Mouse (Mus musculus) midbrain, postnatal 0 days (tissue): ENCODE results near the gene Rd3. TPM values are rescaled to one million over a fixed set of nuclear protein-coding genes. Genes with fewer than 3 reads are reported as not detected.

ENCODE experiments used
- ATAC-seq: fragments of 200-750 bp; cut with Nextera tagmentation; 2 replicates; pipeline ENCODE4 v1.8.0; 2017; ENCODE audit warnings: moderate number of reproducible peaks, mild to moderate bottlenecking, moderate TSS enrichment, moderate library complexity; ENCODE audit not compliant: low FRiP score
- DNase-seq: peaks from one replicate; pipeline ENCODE4 v3.0.0-alpha.2; 2015; ENCODE audit warnings: low spot score
- H3K27ac ChIP-seq: fragments of 300-500 bp; sonication (generic); 2 replicates; pipeline ENCODE4 v1.5.1; 2014; ENCODE audit warnings: low read depth, mild to moderate bottlenecking, low read length, mixed read lengths
- H3K27me3 ChIP-seq: fragments of 300-500 bp; sonication (generic); 2 replicates; pipeline ENCODE4 v1.6.1; 2014; ENCODE audit warnings: low read length, control low read depth, mixed read lengths; ENCODE audit not compliant: insufficient read depth
- H3K36me3 ChIP-seq: fragments of 300-500 bp; sonication (generic); 2 replicates; pipeline ENCODE4 v1.6.1; 2014; ENCODE audit warnings: low read length, control low read depth, mixed read lengths; ENCODE audit not compliant: insufficient read depth
- H3K4me1 ChIP-seq: fragments of 300-500 bp; sonication (generic); 2 replicates; pipeline ENCODE4 v1.6.1; 2014; ENCODE audit warnings: mild to moderate bottlenecking, control low read depth, antibody characterized with exemption, low read length, mixed read lengths; ENCODE audit not compliant: insufficient read depth
- H3K4me2 ChIP-seq: fragments of 300-500 bp; sonication (generic); 2 replicates; pipeline ENCODE4 v1.6.1; 2014; ENCODE audit warnings: low read depth, mild to moderate bottlenecking, low read length, mixed read lengths; ENCODE audit not compliant: poor library complexity, severe bottlenecking
- H3K4me3 ChIP-seq: fragments of 300-500 bp; sonication (generic); 2 replicates; pipeline ENCODE4 v1.5.1; 2014; ENCODE audit warnings: low read depth, mild to moderate bottlenecking, low read length, moderate library complexity
- H3K9ac ChIP-seq: fragments of 300-500 bp; sonication (generic); replicated peaks from 2 replicates; pipeline ENCODE4 v1.6.1; 2014; ENCODE audit warnings: mild to moderate bottlenecking, low read length, moderate library complexity, mixed read lengths; ENCODE audit not compliant: poor library complexity, severe bottlenecking
- H3K9me3 ChIP-seq: fragments of 300-500 bp; sonication (generic); 2 replicates; pipeline ENCODE4 v1.6.1; 2016; ENCODE audit warnings: low read length, control low read depth
- CTCF ChIP-seq: IDR thresholded peaks from 2 replicates; pipeline ENCODE4 v1.5.1; 2016; ENCODE audit warnings: antibody characterized with exemption, mild to moderate bottlenecking
- WGBS: fragments of 180-500 bp; shearing (Covaris S2); extraction: QIAGEN DNeasy Blood & Tissue Kit; methylation state at CpG from one replicate; pipeline ENCODE4 v1.1.7; 2014; 5-methylcytosine and 5-hydroxymethylcytosine counted together
- polyA plus RNA-seq: library from polyadenylated mRNA; unstranded; fragments of >200 nt; fragmentation: Nextera tagmentation; extraction: Ambion mirVana; gene quantifications from 2 replicates; pipeline ENCODE4 v1.2.1, GENCODE M21; 2015
- total RNA-seq: library from RNA; depleted of rRNA; stranded (reverse); fragments of >200 nt; gene quantifications from 2 replicates; pipeline ENCODE4 v1.2.3, GENCODE M21; 2014

Gene Rd3
- total and polyA plus RNA-seq, 2 experiments from 2014 or later = 1.5 to 2.8 TPM

DNA sequence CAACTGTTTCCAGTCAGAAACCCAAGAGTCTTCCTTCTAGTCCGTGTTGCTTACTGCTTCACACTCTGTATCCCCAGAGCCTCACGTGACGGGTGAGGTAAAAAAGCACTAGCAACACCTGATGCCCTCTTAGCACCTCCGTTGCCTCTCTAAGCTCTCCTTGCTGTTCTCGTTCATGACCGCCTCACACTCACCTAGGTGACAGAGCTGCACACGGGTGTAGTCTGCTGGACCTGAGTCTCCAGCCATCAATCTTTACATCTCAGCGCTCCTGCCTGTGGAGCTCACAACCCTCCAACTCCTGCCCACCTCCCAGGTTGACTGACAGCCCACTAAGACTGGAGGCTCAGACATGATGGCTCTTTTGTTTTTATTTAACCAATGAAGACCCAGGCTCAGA lies 29.4 kb upstream of the Rd3 start:
- TF ChIP-seq CTCF = no peak
- Histone ChIP-seq H3K4me1 (no peaks in the 10 kb centered on the region), H3K4me2 (no peak overlapping the region), H3K4me3 (no peak overlapping the region), H3K9ac (no peak overlapping the region), H3K36me3 (no peaks in the 10 kb centered on the region), H3K9me3 (no peaks in the 10 kb centered on the region), H3K27ac (no peak overlapping the region), H3K27me3 (no peaks in the 10 kb centered on the region)
- WGBS = 74% methylated on average over 8 of the region's 8 CpGs
- no peak for DNase-seq
- no peak for ATAC-seq

DNA sequence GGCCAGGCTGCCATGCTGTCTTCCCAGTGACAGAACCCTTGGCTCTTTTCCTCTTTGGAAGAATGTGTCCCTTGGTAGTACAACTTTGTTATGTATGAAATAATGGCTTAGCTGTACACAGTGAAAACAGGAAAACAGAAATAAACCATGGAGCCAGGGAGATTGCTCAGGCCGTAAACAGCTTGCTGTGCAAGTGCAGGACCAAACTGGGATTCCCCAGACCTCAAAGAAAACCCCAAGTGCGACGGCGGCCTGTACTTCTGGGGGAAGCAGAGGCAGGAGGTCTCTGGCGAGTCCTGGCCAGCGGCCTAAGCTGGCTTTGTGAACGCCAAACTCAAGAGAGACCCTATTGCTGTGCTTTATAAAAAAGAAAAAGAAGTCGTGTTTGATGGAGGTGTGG lies 28.6 kb upstream of the Rd3 start:
- no peaks in the 10 kb centered on the region for H3K36me3 ChIP-seq
- no peaks in the 10 kb centered on the region for H3K4me1 ChIP-seq
- DNase-seq = no peak
- no peak overlapping the region for H3K9ac ChIP-seq
- H3K4me2 ChIP-seq = no peak overlapping the region
- H3K4me3 ChIP-seq = no peak overlapping the region
- no peak for TF ChIP-seq CTCF
- 82% methylated on average over 8 of the region's 8 CpGs for WGBS
- no peak for ATAC-seq
- H3K27ac ChIP-seq = no peak overlapping the region
- no peaks in the 10 kb centered on the region for H3K9me3 ChIP-seq
- H3K27me3 ChIP-seq = no peaks in the 10 kb centered on the region

DNA sequence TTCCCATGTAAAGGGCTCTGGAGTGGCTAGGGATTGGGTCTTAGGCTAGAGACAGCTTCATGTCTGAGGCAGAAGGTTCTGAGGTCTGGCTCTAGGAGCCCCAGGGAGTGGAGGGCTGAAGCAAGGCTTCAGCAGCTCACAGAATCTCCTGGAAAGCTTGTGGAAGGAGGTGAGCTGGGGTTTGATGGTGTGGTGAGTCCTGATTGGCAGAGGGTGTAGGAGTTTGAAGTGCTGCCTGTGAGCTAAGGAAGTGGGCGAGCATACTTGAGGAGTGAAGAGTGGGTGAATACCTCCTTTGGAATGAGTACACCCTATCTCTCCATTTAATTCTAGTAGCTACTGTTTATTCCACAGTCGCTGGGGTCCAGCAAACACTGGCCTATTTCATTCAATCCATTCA lies 26.6 kb upstream of the Rd3 start:
- H3K36me3 ChIP-seq = no peaks in the 10 kb centered on the region
- ATAC-seq (no peak), DNase-seq (no peak)
- TF ChIP-seq CTCF = no peak
- WGBS = 62% methylated on average over 2 of the region's 2 CpGs
- no peaks in the 10 kb centered on the region for H3K4me1 ChIP-seq
- no peak overlapping the region for H3K4me2 ChIP-seq
- no peak overlapping the region for H3K4me3 ChIP-seq
- H3K9ac ChIP-seq = no peak overlapping the region
- H3K9me3 ChIP-seq = no peaks in the 10 kb centered on the region
- no peaks in the 10 kb centered on the region for H3K27me3 ChIP-seq
- H3K27ac ChIP-seq = no peak overlapping the region

DNA sequence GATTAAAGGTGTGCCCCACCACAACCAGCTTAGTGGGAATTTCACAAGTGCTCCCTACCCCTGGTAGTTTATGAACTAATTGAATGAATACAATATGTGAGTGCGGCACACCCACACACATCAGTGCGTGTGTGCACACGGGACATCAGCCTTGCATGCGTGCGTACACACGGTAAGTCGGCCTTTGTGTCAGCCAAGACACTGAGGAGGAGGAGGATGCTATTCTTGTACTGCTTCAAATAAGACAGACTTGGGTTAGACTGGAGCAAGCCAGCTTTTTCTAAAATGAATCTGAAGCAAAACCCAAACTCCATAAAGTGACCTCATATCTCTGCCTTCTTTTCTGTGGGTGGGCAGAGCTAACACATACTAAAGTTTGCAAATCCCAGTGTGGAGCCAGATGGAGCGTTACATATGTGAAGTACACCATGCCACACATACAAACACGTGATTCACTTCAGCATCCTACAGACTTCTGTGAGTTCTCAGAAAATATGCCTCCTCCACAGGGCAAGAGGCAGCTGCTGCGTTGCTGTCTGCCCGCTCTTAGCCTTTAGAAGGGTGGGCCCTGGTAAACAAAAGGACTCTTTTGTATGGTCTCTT lies 24.3 kb upstream of the Rd3 start:
- Histone ChIP-seq H3K36me3 (no peaks in the 10 kb centered on the region), H3K27me3 (no peaks in the 10 kb centered on the region), H3K4me1 (no peaks in the 10 kb centered on the region), H3K4me3 (no peak overlapping the region), H3K9ac (no peak overlapping the region), H3K27ac (no peak overlapping the region), H3K9me3 (no peaks in the 10 kb centered on the region), H3K4me2 (no peak overlapping the region)
- ATAC-seq (no peak), DNase-seq (no peak)
- WGBS = 90% methylated on average over 11 of the region's 11 CpGs
- no peak for TF ChIP-seq CTCF

DNA sequence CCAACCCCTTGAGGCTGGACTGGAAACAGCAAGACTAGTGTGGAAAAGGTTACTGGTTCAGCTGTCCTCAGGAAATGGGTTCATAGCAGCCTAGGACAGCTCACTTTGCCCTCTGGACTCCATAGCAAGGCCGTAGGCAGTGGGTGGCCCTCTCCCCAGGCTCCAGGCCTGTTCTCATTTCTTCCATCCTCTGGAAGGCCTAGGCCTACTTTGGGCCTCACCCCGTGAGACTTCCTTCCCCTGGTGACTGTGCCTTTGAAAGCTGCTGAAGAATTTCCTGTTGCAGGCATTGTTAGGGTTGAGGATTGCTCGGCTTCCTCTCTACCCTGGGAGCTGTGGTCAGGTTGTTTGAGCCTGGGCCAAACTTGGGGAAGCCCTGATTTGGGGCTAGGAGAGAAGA lies 22.1 kb upstream of the Rd3 start:
- H3K4me1 ChIP-seq = no peaks in the 10 kb centered on the region
- no peak overlapping the region for H3K4me3 ChIP-seq
- no peaks in the 10 kb centered on the region for H3K27me3 ChIP-seq
- no peak for DNase-seq
- ATAC-seq = no peak
- H3K9ac ChIP-seq = no peak overlapping the region
- H3K4me2 ChIP-seq = no peak overlapping the region
- no peaks in the 10 kb centered on the region for H3K36me3 ChIP-seq
- TF ChIP-seq CTCF = no peak
- 61% methylated on average over 3 of the region's 3 CpGs for WGBS
- no peak overlapping the region for H3K27ac ChIP-seq
- H3K9me3 ChIP-seq = no peaks in the 10 kb centered on the region

DNA sequence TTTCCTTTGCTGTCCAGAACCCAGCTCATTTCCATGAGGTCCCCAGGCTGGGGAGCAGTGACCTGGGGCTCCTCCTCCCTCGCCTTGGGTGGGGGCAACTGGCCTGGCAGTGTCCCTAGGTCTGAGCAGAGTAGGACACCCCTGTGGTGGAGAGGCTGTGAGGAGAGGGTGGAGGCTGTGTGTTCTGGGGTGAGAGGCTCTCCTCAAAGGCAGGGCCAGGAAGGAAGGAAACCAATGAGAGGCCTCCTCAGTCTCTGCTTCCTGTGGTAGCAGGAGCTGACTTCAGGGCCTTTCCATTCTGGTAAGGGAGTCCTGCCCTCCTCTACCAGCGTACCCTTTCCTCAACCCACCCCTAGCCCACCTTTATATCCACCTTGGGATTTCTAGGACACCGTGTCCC lies 20.9 kb upstream of the Rd3 start:
- DNase-seq (no peak), ATAC-seq (no peak)
- no peak overlapping the region for H3K4me2 ChIP-seq
- H3K9ac ChIP-seq = no peak overlapping the region
- H3K36me3 ChIP-seq = no peaks in the 10 kb centered on the region
- H3K9me3 ChIP-seq = no peaks in the 10 kb centered on the region
- H3K4me3 ChIP-seq = no peak overlapping the region
- H3K27ac ChIP-seq = no peak overlapping the region
- H3K4me1 ChIP-seq = no peaks in the 10 kb centered on the region
- WGBS = 88% methylated on average over 3 of the region's 3 CpGs
- H3K27me3 ChIP-seq = no peaks in the 10 kb centered on the region
- no peak for TF ChIP-seq CTCF
